ENCODE assay signal across 9 mouse cellular contexts in genomic region chr12:69500600-69501345, GRCm38 (mm10).
DNase-seq lines count a peak whose midpoint lies in the region; ATAC-seq lines count a peak whose summit lies in the region.
"Had no signal": no experiment of that assay in that cellular context is flagged by ENCODE, and none has a peak within 500 bp of the region (broad histone marks: within the 10 kb centered on the region; RNA-seq: fewer than 3 reads in every experiment).

No protein-coding gene starts in this region.

- H3K36me3 ChIP-seq in hindbrain, embryonic 12.5 days = no peaks in the 10 kb centered on the region
- no peaks in the 10 kb centered on the region for H3K36me3 ChIP-seq in hindbrain, embryonic 13.5 days
- no peaks in the 10 kb centered on the region for H3K36me3 ChIP-seq in embryonic facial prominence, embryonic 12.5 days
- H3K36me3 ChIP-seq in heart, embryonic 16.5 days (ENCODE audit: control insufficient read depth, insufficient read depth) = no peaks in the 10 kb centered on the region
- H3K36me3 ChIP-seq in limb, embryonic 13.5 days = no peaks in the 10 kb centered on the region
- H3K36me3 ChIP-seq in stomach, embryonic 14.5 days (ENCODE audit: control insufficient read depth, insufficient read depth, low read length) = no peaks in the 10 kb centered on the region

- H3K27me3 ChIP-seq in hindbrain, embryonic 12.5 days = no peaks in the 10 kb centered on the region
- no peaks in the 10 kb centered on the region for H3K27me3 ChIP-seq in hindbrain, embryonic 13.5 days
- no peaks in the 10 kb centered on the region for H3K27me3 ChIP-seq in embryonic facial prominence, embryonic 12.5 days
- no peaks in the 10 kb centered on the region for H3K27me3 ChIP-seq in heart, embryonic 16.5 days (ENCODE audit: control insufficient read depth, insufficient read depth, low read length)
- no peaks in the 10 kb centered on the region for H3K27me3 ChIP-seq in limb, embryonic 13.5 days
- H3K27me3 ChIP-seq in stomach, embryonic 14.5 days (ENCODE audit: control insufficient read depth, insufficient read depth, low read length) = no peaks in the 10 kb centered on the region
- H3K27me3 ChIP-seq: Patski had no signal

- no peak overlapping the region for H3K9ac ChIP-seq in hindbrain, embryonic 12.5 days
- no peak overlapping the region for H3K9ac ChIP-seq in hindbrain, embryonic 13.5 days
- H3K9ac ChIP-seq in embryonic facial prominence, embryonic 12.5 days = no peak overlapping the region
- H3K9ac ChIP-seq in heart, embryonic 16.5 days (ENCODE audit: low read length) = no peak overlapping the region
- no peak overlapping the region for H3K9ac ChIP-seq in limb, embryonic 13.5 days
- H3K9ac ChIP-seq in stomach, embryonic 14.5 days (replicated peaks; ENCODE audit: low read depth, low read length) = no peak overlapping the region

- H3K9me3 ChIP-seq in hindbrain, embryonic 12.5 days (replicated peaks) = no peaks in the 10 kb centered on the region
- H3K9me3 ChIP-seq in hindbrain, embryonic 13.5 days = no peaks in the 10 kb centered on the region
- H3K9me3 ChIP-seq in embryonic facial prominence, embryonic 12.5 days = no peaks in the 10 kb centered on the region
- no peaks in the 10 kb centered on the region for H3K9me3 ChIP-seq in heart, embryonic 16.5 days (replicated peaks; ENCODE audit: control insufficient read depth, low read length)
- H3K9me3 ChIP-seq in limb, embryonic 13.5 days = no peaks in the 10 kb centered on the region
- no peaks in the 10 kb centered on the region for H3K9me3 ChIP-seq in stomach, embryonic 14.5 days (ENCODE audit: control insufficient read depth, low read depth, low read length)

- H3K4me1 ChIP-seq in hindbrain, embryonic 12.5 days = peaks cover 25% of the 10 kb centered on the region
- peaks cover 27% of the 10 kb centered on the region for H3K4me1 ChIP-seq in hindbrain, embryonic 13.5 days (replicated peaks)
- H3K4me1 ChIP-seq in embryonic facial prominence, embryonic 12.5 days = peaks cover 33% of the 10 kb centered on the region
- peaks cover 37% of the 10 kb centered on the region for H3K4me1 ChIP-seq in heart, embryonic 16.5 days (ENCODE audit: control insufficient read depth, insufficient read depth, low read length)
- H3K4me1 ChIP-seq in limb, embryonic 13.5 days = peaks cover 41% of the 10 kb centered on the region
- peaks cover 42% of the 10 kb centered on the region for H3K4me1 ChIP-seq in stomach, embryonic 14.5 days (ENCODE audit: control insufficient read depth, insufficient read depth, low read length)

- no peak for ATAC-seq in hindbrain, embryonic 12.5 days (ENCODE audit: low FRiP score)
- no peak for ATAC-seq in hindbrain, embryonic 13.5 days (ENCODE audit: low FRiP score)
- no peak for ATAC-seq in embryonic facial prominence, embryonic 12.5 days (ENCODE audit: insufficient number of reproducible peaks, insufficient read depth, low FRiP score, low TSS enrichment)
- peak; percentile 18; the same call in 1 of the 2 replicates for ATAC-seq in heart, embryonic 16.5 days (replicated peaks; ENCODE audit: extremely low read depth, insufficient read depth, low FRiP score)
- no peak for ATAC-seq in limb, embryonic 13.5 days (ENCODE audit: low FRiP score, low read depth)
- no peak for ATAC-seq in stomach, embryonic 14.5 days (ENCODE audit: insufficient number of reproducible peaks, insufficient read depth, low FRiP score, low read depth)
- ATAC-seq: Patski had no signal

- peak; percentile 81 for DNase-seq in 3T3-L1 (ENCODE audit: low read depth, low spot score)
- no peak for DNase-seq in urinary bladder, postnatal 4 days (ENCODE audit: low spot score in 2 of 2)

- H3K4me3 ChIP-seq in hindbrain, embryonic 12.5 days = no peak overlapping the region
- no peak overlapping the region for H3K4me3 ChIP-seq in hindbrain, embryonic 13.5 days
- no peak overlapping the region for H3K4me3 ChIP-seq in embryonic facial prominence, embryonic 12.5 days
- H3K4me3 ChIP-seq in heart, embryonic 16.5 days (ENCODE audit: low read length) = no peak overlapping the region
- no peak overlapping the region for H3K4me3 ChIP-seq in limb, embryonic 13.5 days
- H3K4me3 ChIP-seq in stomach, embryonic 14.5 days (ENCODE audit: low read depth, low read length) = no peak overlapping the region

- H3K27ac ChIP-seq in hindbrain, embryonic 12.5 days = peak overlapping the region; percentile 75
- H3K27ac ChIP-seq in hindbrain, embryonic 13.5 days = no peak overlapping the region; the same call in 1 of the 2 replicates
- peak overlapping the region; percentile 83 for H3K27ac ChIP-seq in embryonic facial prominence, embryonic 12.5 days
- H3K27ac ChIP-seq in heart, embryonic 16.5 days (ENCODE audit: low read length) = peak overlapping the region; percentile 97
- peak overlapping the region; percentile 91 for H3K27ac ChIP-seq in limb, embryonic 13.5 days
- H3K27ac ChIP-seq in stomach, embryonic 14.5 days (ENCODE audit: low read length) = peak overlapping the region; percentile 89

- 73% methylated on average over 15 of the region's 15 CpGs for WGBS in hindbrain, embryonic 12.5 days
- WGBS in hindbrain, embryonic 13.5 days = 66% methylated on average over 15 of the region's 15 CpGs
- 70% methylated on average over 15 of the region's 15 CpGs for WGBS in embryonic facial prominence, embryonic 12.5 days
- WGBS in heart, embryonic 16.5 days = 52% methylated on average over 15 of the region's 15 CpGs
- 68% methylated on average over 15 of the region's 15 CpGs for WGBS in limb, embryonic 13.5 days
- 69% methylated on average over 15 of the region's 15 CpGs for WGBS in stomach, embryonic 14.5 days

- H3K4me2 ChIP-seq in hindbrain, embryonic 12.5 days (replicated peaks) = no peak overlapping the region
- H3K4me2 ChIP-seq in hindbrain, embryonic 13.5 days = no peak overlapping the region
- H3K4me2 ChIP-seq in embryonic facial prominence, embryonic 12.5 days (replicated peaks) = no peak overlapping the region; the same call in 1 of the 2 replicates
- H3K4me2 ChIP-seq in heart, embryonic 16.5 days (ENCODE audit: low read depth, low read length) = no peak overlapping the region
- no peak overlapping the region for H3K4me2 ChIP-seq in limb, embryonic 13.5 days (replicated peaks)
- no peak overlapping the region for H3K4me2 ChIP-seq in stomach, embryonic 14.5 days (replicated peaks; ENCODE audit: low read depth, low read length)
